Mouse (Mus musculus): Measurements from ENCODE around the gene Fstl5.
"Not testable (repeated sequence)": the region's sequence is repeated elsewhere in the genome, so short reads cannot be mapped to it uniquely, and the experiment has no call there.

The Fstl5 gene

GRCm38 (mm10) chr3:76074060-76074707, at the start of gene Fstl5:
Fstl5 (plus strand) TSS chr3:76074270.
- peak; percentile 37 for DNase-seq

GRCm38 (mm10) chr3:76025523-76025922, 48.5 kb upstream of the Fstl5 start:
- no peak for DNase-seq

GRCm38 (mm10) chr3:76051124-76051523, 22.9 kb upstream of the Fstl5 start:
- no peak for DNase-seq

GRCm38 (mm10) chr3:76061996-76062395, 12.1 kb upstream of the Fstl5 start:
- DNase-seq, result no peak

GRCm38 (mm10) chr3:76067920-76068319, 6.2 kb upstream of the Fstl5 start:
- peak; percentile 77 for DNase-seq

- no peak for DNase-seq
These were observed 1.2 kb upstream of the Fstl5 start for GRCm38 (mm10) chr3:76072826-76073225.

GRCm38 (mm10) chr3:76140445-76140844, 66.4 kb downstream of the Fstl5 start:
- no peak for DNase-seq

- DNase-seq, result no peak
These were observed 73.8 kb downstream of the Fstl5 start for GRCm38 (mm10) chr3:76147846-76148245.

GRCm38 (mm10) chr3:76238834-76239233, 164.8 kb downstream of the Fstl5 start:
- DNase-seq, result no peak

GRCm38 (mm10) chr3:76251385-76251784, 177.3 kb downstream of the Fstl5 start:
- DNase-seq, result no peak

- DNase-seq, result no peak
These were observed 218.9 kb downstream of the Fstl5 start for GRCm38 (mm10) chr3:76292993-76293392.

- DNase-seq, result no peak
These were observed 220.3 kb downstream of the Fstl5 start for GRCm38 (mm10) chr3:76294394-76294793.

- DNase-seq, result no peak
These were observed 227.1 kb downstream of the Fstl5 start for GRCm38 (mm10) chr3:76301026-76301773.

- DNase-seq, result no peak
These were observed 242.9 kb downstream of the Fstl5 start for GRCm38 (mm10) chr3:76316991-76317390.

GRCm38 (mm10) chr3:76319531-76319930, 245.5 kb downstream of the Fstl5 start:
- no peak for DNase-seq

GRCm38 (mm10) chr3:76322431-76322830, 248.4 kb downstream of the Fstl5 start:
- DNase-seq, result no peak

GRCm38 (mm10) chr3:76336922-76337321, 262.9 kb downstream of the Fstl5 start:
- no peak for DNase-seq

- DNase-seq, result no peak
These were observed 292.9 kb downstream of the Fstl5 start for GRCm38 (mm10) chr3:76367000-76367399.

GRCm38 (mm10) chr3:76369910-76370309, 295.8 kb downstream of the Fstl5 start:
- no peak for DNase-seq

GRCm38 (mm10) chr3:76428775-76429372, 354.8 kb downstream of the Fstl5 start:
- DNase-seq, result no peak

- no peak for DNase-seq
These were observed 393.3 kb downstream of the Fstl5 start for GRCm38 (mm10) chr3:76467229-76467874.

GRCm38 (mm10) chr3:76468147-76468546, 394.1 kb downstream of the Fstl5 start:
- DNase-seq, result no peak

- not testable (repeated sequence) for DNase-seq
These were observed 433.8 kb downstream of the Fstl5 start for GRCm38 (mm10) chr3:76507891-76508290.

GRCm38 (mm10) chr3:76508811-76509210, 434.7 kb downstream of the Fstl5 start:
- DNase-seq, result no peak

All from kidney, adult 9 months (tissue).